30 mouse cellular contexts compared by ENCODE assay signal in the genomic region with DNA sequence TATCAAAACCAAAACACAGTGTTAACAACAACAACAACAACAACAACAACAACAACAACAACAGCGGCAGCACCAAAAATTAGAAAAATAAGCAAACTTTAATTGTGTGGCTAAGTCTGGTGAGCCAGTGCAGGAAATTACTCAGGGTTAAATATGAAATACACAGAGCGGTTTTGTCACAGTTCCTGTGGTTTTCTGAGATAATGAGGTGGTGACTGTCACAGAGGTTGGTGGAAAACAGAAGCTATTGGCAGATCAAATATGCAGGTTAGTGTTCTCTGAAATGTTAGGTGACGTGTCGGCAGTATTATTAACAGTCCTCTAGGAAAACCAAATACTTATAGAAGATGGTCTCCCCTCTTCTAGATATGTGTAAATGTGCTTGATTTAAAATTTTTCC. TPM values are rescaled to one million over a fixed set of nuclear protein-coding genes. Genes with fewer than 3 reads are reported as not detected.
DNase-seq lines count a peak whose midpoint lies in the region; ATAC-seq and TF ChIP-seq lines count a peak whose summit lies in the region.
"Had no signal": no experiment of that assay in that cellular context is flagged by ENCODE, and none has a peak within 500 bp of the region (broad histone marks: within the 10 kb centered on the region; RNA-seq: fewer than 3 reads in every experiment).

No protein-coding gene starts in this region.

- H3K4me3 ChIP-seq in MEL (ENCODE audit: control insufficient read depth in 1 of 2, insufficient read depth in 1 of 2, low read depth in 2 of 2, low read length in 2 of 2): no peak overlapping the region
- H3K4me3 ChIP-seq: embryonic facial prominence, embryonic 10.5 days; embryonic facial prominence, embryonic 13.5 days; erythroblast, embryonic 14.5 days; forebrain, embryonic 12.5 days; forebrain, embryonic 15.5 days; heart, adult 2 months; heart, embryonic 10.5 days; heart, embryonic 13.5 days; hindbrain, embryonic 12.5 days; intestine, embryonic 15.5 days had no signal

- no peaks in the 10 kb centered on the region for H3K4me1 ChIP-seq in MEL (ENCODE audit: control insufficient read depth in 1 of 2, insufficient read depth in 2 of 2, low read length in 2 of 2)
- H3K4me1 ChIP-seq: embryonic facial prominence, embryonic 10.5 days; embryonic facial prominence, embryonic 13.5 days; forebrain, embryonic 12.5 days; forebrain, embryonic 15.5 days; hindbrain, embryonic 12.5 days; intestine, embryonic 15.5 days had no signal

- TF ChIP-seq POLR2A in MEL (IDR thresholded peaks at IDR 0.05; ENCODE audit: control insufficient read depth in 1 of 2, insufficient read depth in 1 of 2, low read depth in 1 of 2, low read length in 2 of 2, poor library complexity in 1 of 2): no peak

- H3K36me3 ChIP-seq in MEL (ENCODE audit: control insufficient read depth in 1 of 2, insufficient read depth in 2 of 2, low read length in 2 of 2): no peaks in the 10 kb centered on the region
- H3K36me3 ChIP-seq: embryonic facial prominence, embryonic 10.5 days; embryonic facial prominence, embryonic 13.5 days; forebrain, embryonic 12.5 days; forebrain, embryonic 15.5 days; heart, embryonic 10.5 days; hindbrain, embryonic 12.5 days; intestine, embryonic 15.5 days had no signal

- no peak overlapping the region for H3K27ac ChIP-seq in MEL (ENCODE audit: control insufficient read depth, low read depth, low read length)
- H3K27ac ChIP-seq: embryonic facial prominence, embryonic 10.5 days; embryonic facial prominence, embryonic 13.5 days; forebrain, embryonic 12.5 days; forebrain, embryonic 15.5 days; heart, adult 2 months; hindbrain, embryonic 12.5 days; intestine, embryonic 15.5 days had no signal

- ATAC-seq in hematopoietic stem cell, adult 5-6 weeks (replicated peaks in 1 of 2; ENCODE audit: insufficient read depth in 1 of 2, low FRiP score in 2 of 2, low TSS enrichment in 1 of 2, low read depth in 1 of 2, poor library complexity in 2 of 2, severe bottlenecking in 2 of 2): peak; percentile 48 to 90; a peak in 3 of 4 replicates
- 0 out of 2 replicates have a peak, but pooled peaks have one; percentile 10 for ATAC-seq in megakaryocyte-erythroid progenitor cell, adult 5-6 weeks (replicated peaks; ENCODE audit: low FRiP score, low TSS enrichment, poor library complexity, severe bottlenecking)
- ATAC-seq: activated CD4-positive, CD25-positive, alpha-beta regulatory T cell, adult 4 months; forebrain, embryonic 15.5 days; hindbrain, embryonic 16.5 days; intestine, embryonic 15.5 days had no signal

- TF ChIP-seq RAD21 in MEL (IDR thresholded peaks at IDR 0.05; ENCODE audit: low read depth, low read length): no peak

- no peak overlapping the region for H3K9ac ChIP-seq in MEL (ENCODE audit: control insufficient read depth, low read depth, low read length, poor library complexity, severe bottlenecking)
- H3K9ac ChIP-seq: embryonic facial prominence, embryonic 13.5 days; forebrain, embryonic 12.5 days; forebrain, embryonic 15.5 days; heart, embryonic 13.5 days; hindbrain, embryonic 12.5 days; intestine, embryonic 15.5 days had no signal

- no peak for TF ChIP-seq CTCF in MEL (IDR thresholded peaks at IDR 0.05 in 2 of 3, conservative IDR thresholded peaks at IDR 0.05 in 1 of 3; ENCODE audit: control insufficient read depth in 1 of 3, insufficient read depth in 1 of 3, low read depth in 2 of 3, low read length in 3 of 3, poor library complexity in 1 of 3, severe bottlenecking in 1 of 3)

- H3K27me3 ChIP-seq in MEL (ENCODE audit: control insufficient read depth in 1 of 2, insufficient read depth in 2 of 2, low read length in 2 of 2): peaks cover 0 to 2% of the 10 kb centered on the region in 2 experiments; a peak in 2 of 4 replicates
- H3K27me3 ChIP-seq: CH12.LX; embryonic facial prominence, embryonic 13.5 days; forebrain, embryonic 12.5 days; forebrain, embryonic 15.5 days; heart, embryonic 13.5 days; hindbrain, embryonic 12.5 days; intestine, embryonic 15.5 days had no signal

- H3K79me2 ChIP-seq in MEL (ENCODE audit: control insufficient read depth, insufficient read depth, low read length, poor library complexity): no peaks in the 10 kb centered on the region

- TF ChIP-seq EP300 in MEL (IDR thresholded peaks at IDR 0.05; ENCODE audit: low read depth in 1 of 2, low read length in 2 of 2): no peak

- peak; percentile 13 for DNase-seq in MEL (ENCODE audit: low read depth, low spot score)
- no peak for DNase-seq in embryo, embryonic 10.5 days (ENCODE audit: low spot score)
- DNase-seq in lung, postnatal 10 days: no peak
- no peak for DNase-seq in right cerebral cortex, postnatal 10 days (ENCODE audit: low spot score in 2 of 2)
- DNase-seq: adrenal gland, adult 8-10 months; adrenal gland, postnatal 25 days; cerebellum, adult 11-12 months; cerebellum, adult 9-10 months; cerebellum, postnatal 14 days; embryo, embryonic 11 days; gastrocnemius, postnatal 25 days; heart, adult 2 months; heart, postnatal 14 days; heart, postnatal 4 days had no signal

- H3K9me3 ChIP-seq in MEL (replicated peaks; ENCODE audit: insufficient read depth, low read length): no peaks in the 10 kb centered on the region
- H3K9me3 ChIP-seq: embryonic facial prominence, embryonic 10.5 days; embryonic facial prominence, embryonic 13.5 days; forebrain, embryonic 12.5 days; forebrain, embryonic 15.5 days; heart, embryonic 10.5 days; heart, embryonic 13.5 days; hindbrain, embryonic 12.5 days; intestine, embryonic 15.5 days had no signal

TF ChIP-seq in MEL, 35 proteins besides CTCF, POLR2A, EP300 and RAD21:
- no peak for TF ChIP-seq TCF12 (IDR thresholded peaks at IDR 0.05; ENCODE audit: low read depth, low read length)
- TF ChIP-seq ZMIZ1 (IDR thresholded peaks at IDR 0.05; ENCODE audit: low read depth, low read length): no peak
- no peak for TF ChIP-seq MXI1 (IDR thresholded peaks at IDR 0.05; ENCODE audit: low read depth, low read length)
- TF ChIP-seq MEF2A (IDR thresholded peaks at IDR 0.05; ENCODE audit: extremely low read depth, insufficient replicate concordance, low read depth, low read length, poor library complexity, severe bottlenecking): no peak

RNA-seq across cellular contexts. Expression of a gene that starts 11.4 kb away (rescaled TPM):
- 0.20 TPM in 1 of 2 replicates, not detected in the other for total RNA-seq in MEL (2012; rRNA removed)
- polyA plus RNA-seq in MEL (2012; ENCODE audit: insufficient read depth in 1 of 2, insufficient read length in 2 of 2, low read depth in 1 of 2, low replicate concordance in 2 of 2, missing spikeins in 1 of 2): not detected
- not detected in 2 replicates for total RNA-seq in hematopoietic stem cell, adult 5-6 weeks (2017)
- total RNA-seq in megakaryocyte-erythroid progenitor cell, adult 5-6 weeks (2014; fragmentation: Nextera tagmentation): not detected in 2 replicates
- not detected in 2 replicates for total RNA-seq in megakaryocyte-erythroid progenitor cell, adult 5-6 weeks (2017)
- total RNA-seq: CH12.LX; gastrocnemius, adult 8-10 months; gastrocnemius, postnatal 25 days had no signal
- polyA plus RNA-seq: activated CD4-positive, CD25-positive, alpha-beta regulatory T cell, adult 4 months; embryonic facial prominence, embryonic 10.5 days; erythroblast, embryonic 14.5 days; gonadal fat pad, adult 2 months had no signal
